Mouse (Mus musculus) heart, adult 10 weeks (tissue): ENCODE results near the gene Trim56. TPM values are rescaled to one million over a fixed set of nuclear protein-coding genes. Genes with fewer than 3 reads are reported as not detected.

Experiments
- polyA plus RNA-seq: library from polyadenylated mRNA; stranded (reverse); fragments of 350-450 nt; fragmentation: Illumina TruSeq; extraction: RNeasy Lipid Tissue Mini Kit (QIAGEN cat#74804); gene quantifications from one replicate; pipeline ENCODE4 v1.2.3, GENCODE M21; 2014; ENCODE audit warnings: low read depth, low replicate concordance

Gene Trim56
- polyA plus RNA-seq, result 12.1 TPM

GRCm38 (mm10) chr5:137115866-137116847 lies at the start of gene Trim56:
Trim56 (minus strand) TSS chr5:137116209.

GRCm38 (mm10) chr5:137149272-137149882 lies 33.4 kb upstream of the Trim56 start, which contains the start of gene Muc3:
Muc3 (minus strand) TSS chr5:137149322.

GRCm38 (mm10) chr5:137072079-137072960 lies 43.7 kb downstream of the Trim56 start, which contains the start of gene Serpine1:
Serpine1 (minus strand) TSS chr5:137072268.

Other genes with a start within 250 kb of the Trim56 start
- 0.21 TPM for gene Col26a1, start 233.0 kb downstream of the Trim56 start, polyA plus RNA-seq
- gene Ift22, start 208.1 kb downstream of the Trim56 start, polyA plus RNA-seq, result 9.9 TPM
- 165 TPM for gene Fis1, start 162.9 kb downstream of the Trim56 start, polyA plus RNA-seq
- 11.8 TPM for gene Cldn15, start 149.6 kb downstream of the Trim56 start, polyA plus RNA-seq
- 26.7 TPM for gene Plod3, start 129.2 kb downstream of the Trim56 start, polyA plus RNA-seq
- gene Znhit1, start 128.2 kb downstream of the Trim56 start, polyA plus RNA-seq, result 75.9 TPM
- not detected for gene Vgf, start 89.8 kb downstream of the Trim56 start, polyA plus RNA-seq
- gene Ap1s1, start 70.1 kb downstream of the Trim56 start, polyA plus RNA-seq, result 49.5 TPM
- gene Serpine1, start 43.9 kb downstream of the Trim56 start, polyA plus RNA-seq, result 15.7 TPM
- not detected for gene Muc3, start 33.1 kb upstream of the Trim56 start, polyA plus RNA-seq
- 0.24 TPM for gene Muc3a, start 96.2 kb upstream of the Trim56 start, polyA plus RNA-seq
- 2.8 TPM for gene Ache, start 171.3 kb upstream of the Trim56 start, polyA plus RNA-seq
- gene Ufsp1, start 178.4 kb upstream of the Trim56 start, polyA plus RNA-seq, result 9.2 TPM
- gene Srrt, start 191.5 kb upstream of the Trim56 start, polyA plus RNA-seq, result 80.4 TPM
- 17.0 TPM for gene Trip6, start 198.2 kb upstream of the Trim56 start, polyA plus RNA-seq
- gene Slc12a9, start 217.4 kb upstream of the Trim56 start, polyA plus RNA-seq, result 4.2 TPM
- 29.4 TPM for gene Ephb4, start 233.9 kb upstream of the Trim56 start, polyA plus RNA-seq